Mouse (Mus musculus): ENCODE measurements at regions not wholly inside any gene's neighbourhood (a gene's known extent, or its start where the extent isn't known, plus 50 kb on each side); places are given as distances from the start of the nearest gene placed in this dataset.
"Not testable (repeated sequence)": the region's sequence is repeated elsewhere in the genome, so short reads cannot be mapped to it uniquely, and the experiment has no call there.

GRCm38 (mm10) chr17:91238719-91239118, 145.8 kb upstream of the Nrxn1 start:
- Histone ChIP-seq H3K27ac (ENCODE audit: insufficient read depth, low read length) (no peak overlapping the region), H3K4me3 (ENCODE audit: insufficient read depth, low read length) (no peak overlapping the region), H3K4me1 (ENCODE audit: control insufficient read depth, insufficient read depth, low read length) (no peaks in the 10 kb centered on the region)
- TF ChIP-seq CTCF (IDR thresholded peaks at IDR 0.05; ENCODE audit: extremely low read depth, insufficient read depth, low read length) (no peak), POLR2A (IDR thresholded peaks at IDR 0.05; ENCODE audit: extremely low read depth, insufficient read depth, low read length) (no peak)

- not testable (repeated sequence) for H3K4me3 ChIP-seq (ENCODE audit: insufficient read depth, low read length); H3K27ac ChIP-seq (ENCODE audit: insufficient read depth, low read length); H3K4me1 ChIP-seq (ENCODE audit: control insufficient read depth, insufficient read depth, low read length)
These were observed 143.8 kb upstream of the Nrxn1 start for GRCm38 (mm10) chr17:91236653-91237052.

DNA sequence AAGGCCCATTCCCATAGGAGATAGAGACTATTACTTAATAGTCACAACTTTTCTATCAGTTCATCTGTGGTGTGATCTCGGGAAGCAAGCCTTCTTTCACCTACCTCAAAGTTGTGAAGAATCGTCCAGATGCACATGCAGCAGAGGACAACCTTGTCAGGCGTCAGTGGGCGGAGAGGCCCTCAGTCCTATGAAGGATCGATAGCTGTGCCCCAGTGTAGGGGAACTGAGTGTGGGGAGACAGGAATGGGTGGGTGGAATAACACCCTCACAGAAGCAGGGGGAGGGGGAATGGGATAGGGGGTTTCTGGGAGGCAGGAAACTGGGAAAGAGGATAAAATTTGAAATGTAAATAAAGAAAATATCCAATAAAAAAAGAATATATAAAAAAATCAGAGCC, 133.5 kb upstream of the Nrxn1 start:
- TF ChIP-seq CTCF (IDR thresholded peaks at IDR 0.05; ENCODE audit: extremely low read depth, insufficient read depth, low read length) (no peak), POLR2A (IDR thresholded peaks at IDR 0.05; ENCODE audit: extremely low read depth, insufficient read depth, low read length) (no peak)
- no peak overlapping the region for H3K27ac ChIP-seq (ENCODE audit: insufficient read depth, low read length)
- no peak overlapping the region for H3K4me3 ChIP-seq (ENCODE audit: insufficient read depth, low read length)

DNA sequence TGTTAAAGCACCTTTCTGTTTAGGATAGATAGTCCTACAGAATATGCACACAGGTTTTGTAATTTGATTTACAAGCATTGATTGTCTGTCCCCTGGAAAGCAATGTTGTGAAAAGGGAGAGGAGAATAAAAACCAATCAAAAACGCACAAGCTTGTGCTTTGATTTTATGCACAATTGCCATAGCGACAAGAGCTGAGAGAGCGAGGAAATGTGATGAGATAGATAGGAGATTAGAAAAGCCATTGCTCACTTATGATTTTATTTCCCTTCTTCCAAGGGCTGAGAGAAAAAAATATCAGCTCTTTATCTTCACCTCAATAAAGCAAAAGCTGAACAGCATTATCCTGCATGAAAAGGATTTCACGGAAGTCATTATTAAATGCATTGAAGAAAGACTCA, 133.0 kb upstream of the Nrxn1 start:
- no peak for TF ChIP-seq POLR2A (IDR thresholded peaks at IDR 0.05; ENCODE audit: extremely low read depth, insufficient read depth, low read length)
- no peak for TF ChIP-seq CTCF (IDR thresholded peaks at IDR 0.05; ENCODE audit: extremely low read depth, insufficient read depth, low read length)
- no peak overlapping the region for H3K4me3 ChIP-seq (ENCODE audit: insufficient read depth, low read length)
- no peaks in the 10 kb centered on the region for H3K4me1 ChIP-seq (ENCODE audit: control insufficient read depth, insufficient read depth, low read length)
- no peak overlapping the region for H3K27ac ChIP-seq (ENCODE audit: insufficient read depth, low read length)

More for the DNA sequence above, 133.5 kb upstream of the Nrxn1 start:
- no peaks in the 10 kb centered on the region for H3K4me1 ChIP-seq (ENCODE audit: control insufficient read depth, insufficient read depth, low read length)

- Histone ChIP-seq H3K4me1 (ENCODE audit: control insufficient read depth, insufficient read depth, low read length) (no peaks in the 10 kb centered on the region), H3K27ac (ENCODE audit: insufficient read depth, low read length) (no peak overlapping the region), H3K4me3 (ENCODE audit: insufficient read depth, low read length) (no peak overlapping the region)
- no peak for TF ChIP-seq POLR2A (IDR thresholded peaks at IDR 0.05; ENCODE audit: extremely low read depth, insufficient read depth, low read length)
These were observed 123.6 kb upstream of the Nrxn1 start for GRCm38 (mm10) chr17:91216429-91216828.

GRCm38 (mm10) chr17:91182574-91182973, 89.7 kb upstream of the Nrxn1 start:
- no peaks in the 10 kb centered on the region for H3K4me1 ChIP-seq (ENCODE audit: control insufficient read depth, insufficient read depth, low read length)
- TF ChIP-seq POLR2A (IDR thresholded peaks at IDR 0.05; ENCODE audit: extremely low read depth, insufficient read depth, low read length) (no peak), CTCF (IDR thresholded peaks at IDR 0.05; ENCODE audit: extremely low read depth, insufficient read depth, low read length) (no peak)
- no peak overlapping the region for H3K4me3 ChIP-seq (ENCODE audit: insufficient read depth, low read length)
- H3K27ac ChIP-seq (ENCODE audit: insufficient read depth, low read length) = no peak overlapping the region

GRCm38 (mm10) chr17:91161834-91162233, 69.0 kb upstream of the Nrxn1 start:
- H3K4me1 ChIP-seq (ENCODE audit: control insufficient read depth, insufficient read depth, low read length) = no peaks in the 10 kb centered on the region
- H3K27ac ChIP-seq (ENCODE audit: insufficient read depth, low read length) = no peak overlapping the region
- no peak overlapping the region for H3K4me3 ChIP-seq (ENCODE audit: insufficient read depth, low read length)
- TF ChIP-seq POLR2A (IDR thresholded peaks at IDR 0.05; ENCODE audit: extremely low read depth, insufficient read depth, low read length) (no peak), CTCF (IDR thresholded peaks at IDR 0.05; ENCODE audit: extremely low read depth, insufficient read depth, low read length) (no peak)

Data from cortical plate, adult 2 months (tissue).